Comparison of ENCODE assay signal across 8 mouse cellular contexts in genomic region chr14:25938004-25938403, GRCm38 (mm10). TPM values are rescaled to one million over a fixed set of nuclear protein-coding genes. Genes with fewer than 3 reads are reported as not detected.
DNase-seq lines count a peak whose midpoint lies in the region; ATAC-seq and TF ChIP-seq lines count a peak whose summit lies in the region.
"Not testable (repeated sequence)": the region's sequence is repeated elsewhere in the genome, so short reads cannot be mapped to it uniquely, and the experiment has no call there.
"Had no signal": no experiment of that assay in that cellular context is flagged by ENCODE, and none has a peak within 500 bp of the region (broad histone marks: within the 10 kb centered on the region; RNA-seq: fewer than 3 reads in every experiment).

TSS of gene Cphx1 (plus strand) at chr14:25938304.

- not testable (repeated sequence) for TF ChIP-seq CTCF in liver, postnatal 0 days (IDR thresholded peaks at IDR 0.05; ENCODE audit: low read depth)

- not testable (repeated sequence) for H3K27ac ChIP-seq in intestine, embryonic 15.5 days; liver, postnatal 0 days (ENCODE audit: low read depth)

- not testable (repeated sequence) for H3K9me3 ChIP-seq in intestine, embryonic 15.5 days; liver, postnatal 0 days (ENCODE audit: low read length)

- TF ChIP-seq EP300 in liver, postnatal 0 days (IDR thresholded peaks at IDR 0.05; ENCODE audit: low read depth): not testable (repeated sequence)

- H3K4me2 ChIP-seq in intestine, embryonic 15.5 days (replicated peaks); liver, postnatal 0 days (ENCODE audit: low read depth, low read length): not testable (repeated sequence)

- not testable (repeated sequence) for H3K4me1 ChIP-seq in intestine, embryonic 15.5 days (replicated peaks); liver, postnatal 0 days (ENCODE audit: insufficient read depth)

- not testable (repeated sequence) for H3K36me3 ChIP-seq in intestine, embryonic 15.5 days; liver, postnatal 0 days (replicated peaks; ENCODE audit: insufficient read depth, low read length)

- not testable (repeated sequence) for DNase-seq in liver, postnatal 0 days

- no CpG with 5 or more reads among the region's 8 CpGs for WGBS in intestine, embryonic 15.5 days
- no CpG with 5 or more reads among the region's 8 CpGs for WGBS in liver, postnatal 0 days (ENCODE audit: insufficient replicate concordance)

- ATAC-seq in intestine, embryonic 15.5 days: peak; percentile 14; the same call in 1 of the 2 replicates
- ATAC-seq in liver, postnatal 0 days: peak; percentile 24; the same call in 1 of the 2 replicates

- not testable (repeated sequence) for H3K4me3 ChIP-seq in intestine, embryonic 15.5 days (replicated peaks); liver, postnatal 0 days (ENCODE audit: low read depth, low read length)

- H3K9ac ChIP-seq in intestine, embryonic 15.5 days; liver, postnatal 0 days (replicated peaks): not testable (repeated sequence)

- H3K27me3 ChIP-seq in intestine, embryonic 15.5 days (replicated peaks); liver, postnatal 0 days (ENCODE audit: insufficient read depth, low read length): not testable (repeated sequence)

RNA-seq across cellular contexts. Expression of gene Cphx1, which starts in this region (rescaled TPM):
- 0.36 TPM in 1 of 2 replicates, not detected in the other for polyA plus RNA-seq in intestine, embryonic 15.5 days (2015; fragmentation: Nextera tagmentation; extraction: Ambion mirVana)
- 0.06 and 0.12 TPM in 2 replicates for polyA plus RNA-seq in liver, postnatal 0 days (2015; fragmentation: Nextera tagmentation; extraction: Ambion mirVana)
- polyA plus RNA-seq: activated CD4-positive, CD25-positive, alpha-beta regulatory T cell, adult 4 months; adrenal gland, adult 2 months; brain, embryonic 14.5 days; C2C12; CD4-positive, CD25-positive, alpha-beta regulatory T cell, adult 4 months; G1E had no signal

Comparison
In these comparisons a context has a peak if more than half of its experiments do, and no peak if none do; other contexts are left out.
1. Peak in ATAC-seq in intestine, embryonic 15.5 days; RNA of the gene not detected or under 1 TPM.
2. Peak in ATAC-seq in liver, postnatal 0 days; RNA of the gene not detected or under 1 TPM.